Mouse (Mus musculus) ES-Bruce4 (cell line): Measurements from ENCODE around the gene Tpcn1. TPM values are rescaled to one million over a fixed set of nuclear protein-coding genes. Genes with fewer than 3 reads are reported as not detected.

ENCODE experiments used
- H3K27ac ChIP-seq: 2 replicates; pipeline ENCODE4 v1.5.1; 2012; ENCODE audit warnings: low read length, inconsistent platforms; ENCODE audit not compliant: insufficient read depth
- H3K27me3 ChIP-seq: 2 replicates; pipeline ENCODE4 v1.6.1; 2012; ENCODE audit warnings: mild to moderate bottlenecking, low read length, inconsistent platforms; ENCODE audit not compliant: control insufficient read depth, poor library complexity, insufficient read depth, severe bottlenecking
- H3K36me3 ChIP-seq: 2 replicates; pipeline ENCODE4 v1.6.1; 2012; ENCODE audit warnings: inconsistent platforms, mild to moderate bottlenecking, low read length, moderate library complexity; ENCODE audit not compliant: control insufficient read depth, poor library complexity, insufficient read depth, severe bottlenecking
- H3K4me1 ChIP-seq: one replicate; pipeline ENCODE4 v1.8.1; 2011; ENCODE audit warnings: low read length; ENCODE audit not compliant: control insufficient read depth, insufficient read depth
- H3K4me3 ChIP-seq: 2 replicates; pipeline ENCODE4 v1.5.1; 2011; ENCODE audit warnings: low read depth, mild to moderate bottlenecking, low read length
- H3K9ac ChIP-seq: 2 replicates; pipeline ENCODE4 v1.6.1; 2012; ENCODE audit warnings: low read depth, mild to moderate bottlenecking, inconsistent platforms; ENCODE audit not compliant: poor library complexity, severe bottlenecking
- H3K9me3 ChIP-seq: replicated peaks from 2 replicates; pipeline ENCODE4 v1.6.1; 2012; ENCODE audit warnings: mild to moderate bottlenecking, low read length, inconsistent platforms; ENCODE audit not compliant: control insufficient read depth, poor library complexity, insufficient read depth, severe bottlenecking
- CTCF ChIP-seq: IDR thresholded peaks from one replicate; pipeline ENCODE4 v1.8.1; 2011; ENCODE audit warnings: low read depth, low read length
- EP300 ChIP-seq: IDR thresholded peaks from 2 replicates; pipeline ENCODE4 v1.6.1; 2011; ENCODE audit warnings: low read depth, low read length; ENCODE audit not compliant: insufficient read depth
- POLR2A ChIP-seq: IDR thresholded peaks from one replicate; pipeline ENCODE4 v1.8.1; 2011; ENCODE audit warnings: low read length; ENCODE audit not compliant: insufficient read depth
- polyA plus RNA-seq: library from polyadenylated mRNA; stranded (reverse); fragments of >200 nt; gene quantifications from 2 replicates; pipeline ENCODE4 v1.2.4, GENCODE M21; 2011; ENCODE audit warnings: low read depth; ENCODE audit not compliant: missing spikeins, insufficient read depth, insufficient read length

Gene Tpcn1
- polyA plus RNA-seq, 1 experiment: 13.2 TPM

- TF ChIP-seq POLR2A (no peak), EP300 (no peak), CTCF (no peak)
- Histone ChIP-seq H3K4me3 (no peak overlapping the region), H3K27ac (no peak overlapping the region), H3K4me1 (no peaks in the 10 kb centered on the region), H3K9me3 (no peaks in the 10 kb centered on the region), H3K9ac (no peak overlapping the region), H3K27me3 (no peaks in the 10 kb centered on the region), H3K36me3 (no peaks in the 10 kb centered on the region)
These were observed 37.8 kb downstream of the Tpcn1 start for GRCm38 (mm10) chr5:120550673-120551072.

GRCm38 (mm10) chr5:120550137-120550536 is 38.3 kb downstream of the Tpcn1 start:
- Histone ChIP-seq H3K4me1 (no peaks in the 10 kb centered on the region), H3K27ac (no peak overlapping the region), H3K4me3 (no peak overlapping the region), H3K27me3 (no peaks in the 10 kb centered on the region), H3K9ac (no peak overlapping the region), H3K36me3 (no peaks in the 10 kb centered on the region), H3K9me3 (no peaks in the 10 kb centered on the region)
- TF ChIP-seq EP300: no peak
- TF ChIP-seq POLR2A: no peak
- TF ChIP-seq CTCF: no peak

- Histone ChIP-seq H3K36me3 (no peaks in the 10 kb centered on the region), H3K27ac (no peak overlapping the region), H3K4me3 (no peak overlapping the region), H3K27me3 (no peaks in the 10 kb centered on the region), H3K4me1 (no peaks in the 10 kb centered on the region), H3K9me3 (no peaks in the 10 kb centered on the region), H3K9ac (no peak overlapping the region)
- TF ChIP-seq CTCF (no peak), EP300 (no peak), POLR2A (no peak)
These were observed 40.1 kb downstream of the Tpcn1 start for GRCm38 (mm10) chr5:120548236-120548850.

- H3K4me1 ChIP-seq: peaks cover 3% of the 10 kb centered on the region
- H3K27ac ChIP-seq: no peak overlapping the region
- no peaks in the 10 kb centered on the region for H3K36me3 ChIP-seq
- TF ChIP-seq EP300 (no peak), CTCF (no peak), POLR2A (no peak)
- no peak overlapping the region for H3K9ac ChIP-seq
- no peaks in the 10 kb centered on the region for H3K27me3 ChIP-seq
- no peak overlapping the region for H3K4me3 ChIP-seq
- H3K9me3 ChIP-seq: no peaks in the 10 kb centered on the region
These were observed 51.8 kb downstream of the Tpcn1 start for GRCm38 (mm10) chr5:120536632-120537031.

GRCm38 (mm10) chr5:120536046-120536445 is 52.4 kb downstream of the Tpcn1 start:
- H3K27me3 ChIP-seq: no peaks in the 10 kb centered on the region

GRCm38 (mm10) chr5:120534686-120535075 is 53.8 kb downstream of the Tpcn1 start:
- Histone ChIP-seq H3K27ac (no peak overlapping the region), H3K4me1 (peaks cover 3% of the 10 kb centered on the region), H3K27me3 (no peaks in the 10 kb centered on the region), H3K36me3 (no peaks in the 10 kb centered on the region), H3K4me3 (no peak overlapping the region), H3K9ac (no peak overlapping the region), H3K9me3 (no peaks in the 10 kb centered on the region)
- TF ChIP-seq CTCF (no peak), POLR2A (no peak), EP300 (no peak)

More at GRCm38 (mm10) chr5:120536046-120536445, 52.4 kb downstream of the Tpcn1 start:
- H3K27ac ChIP-seq: no peak overlapping the region
- H3K9ac ChIP-seq: no peak overlapping the region
- peaks cover 3% of the 10 kb centered on the region for H3K4me1 ChIP-seq
- H3K4me3 ChIP-seq: no peak overlapping the region
- H3K36me3 ChIP-seq: no peaks in the 10 kb centered on the region
- TF ChIP-seq CTCF: no peak
- no peak for TF ChIP-seq EP300
- TF ChIP-seq POLR2A: no peak
- no peaks in the 10 kb centered on the region for H3K9me3 ChIP-seq
